Mouse (Mus musculus) bone marrow, adult 2 months (tissue): ENCODE results near the gene Ttc30b.

Source experiments
- CTCF ChIP-seq: fragments of 200-500 bp; IDR thresholded peaks from 2 replicates; pipeline ENCODE4 v1.5.1; 2011; ENCODE audit warnings: low read length, control low read depth; ENCODE audit not compliant: control insufficient read depth, insufficient read depth
- POLR2A ChIP-seq: fragments of 200-500 bp; IDR thresholded peaks from 2 replicates; pipeline ENCODE4 v1.6.1; 2011; ENCODE audit warnings: low read depth, mild to moderate bottlenecking, control low read depth, low read length, borderline replicate concordance; ENCODE audit not compliant: control insufficient read depth

DNA sequence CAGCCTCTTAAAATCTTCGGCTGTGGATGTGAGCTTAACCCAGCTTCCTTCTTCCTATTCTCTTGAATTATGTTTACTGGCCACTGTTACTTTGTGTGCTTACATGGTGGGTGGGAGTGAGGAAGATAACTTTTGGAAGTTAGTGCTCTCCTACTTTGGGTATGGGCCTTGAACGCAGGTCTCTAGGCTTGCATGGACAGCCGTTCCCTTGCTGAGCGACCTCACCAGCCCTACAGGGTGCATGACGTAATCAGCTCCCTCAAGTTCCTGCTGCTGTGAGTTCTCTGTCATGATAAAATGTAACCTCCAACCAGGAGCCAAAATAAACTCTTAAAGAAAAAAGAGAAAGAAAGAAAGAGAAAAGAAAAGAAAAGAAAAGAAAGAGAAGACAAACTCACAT lies 25.7 kb upstream of the Ttc30b start:
- TF ChIP-seq CTCF (no peak), POLR2A (no peak)
